Mouse (Mus musculus) intestine, embryonic 16.5 days (tissue): ENCODE measurements around the gene Tmem253. TPM values are rescaled to one million over a fixed set of nuclear protein-coding genes. Genes with fewer than 3 reads are reported as not detected.

Source experiments
- ATAC-seq: fragments of 200-750 bp; cut with Nextera tagmentation; 2 replicates; pipeline ENCODE4 v1.8.0; 2017; ENCODE audit warnings: moderate TSS enrichment, moderate library complexity
- H3K27ac ChIP-seq: fragments of 300-500 bp; sonication (generic); 2 replicates; pipeline ENCODE4 v1.5.1; 2014; ENCODE audit warnings: mild to moderate bottlenecking, low read length
- H3K27me3 ChIP-seq: fragments of 300-500 bp; sonication (generic); replicated peaks from 2 replicates; pipeline ENCODE4 v1.6.1; 2014; ENCODE audit warnings: low read length, control low read depth, mixed read lengths; ENCODE audit not compliant: control insufficient read depth, insufficient read depth
- H3K36me3 ChIP-seq: fragments of 300-500 bp; sonication (generic); 2 replicates; pipeline ENCODE4 v1.6.1; 2014; ENCODE audit warnings: low read length, control low read depth; ENCODE audit not compliant: control insufficient read depth, insufficient read depth
- H3K4me1 ChIP-seq: fragments of 300-500 bp; sonication (generic); 2 replicates; pipeline ENCODE4 v1.6.1; 2014; ENCODE audit warnings: low read length, control low read depth, mixed read lengths; ENCODE audit not compliant: control insufficient read depth, insufficient read depth
- H3K4me2 ChIP-seq: fragments of 300-500 bp; sonication (generic); 2 replicates; pipeline ENCODE4 v1.6.1; 2014; ENCODE audit warnings: low read depth, low read length, control low read depth
- H3K4me3 ChIP-seq: fragments of 300-500 bp; sonication (generic); 2 replicates; pipeline ENCODE4 v1.5.1; 2014; ENCODE audit warnings: mild to moderate bottlenecking, low read length
- H3K9ac ChIP-seq: fragments of 300-500 bp; sonication (generic); 2 replicates; pipeline ENCODE4 v1.6.1; 2014; ENCODE audit warnings: low read depth, low read length
- H3K9me3 ChIP-seq: fragments of 300-500 bp; sonication (generic); 2 replicates; pipeline ENCODE4 v1.6.1; 2016; ENCODE audit warnings: low read length, control low read depth; ENCODE audit not compliant: control insufficient read depth
- WGBS: fragments of 180-500 bp; shearing (Covaris S2); extraction: QIAGEN DNeasy Blood & Tissue Kit; methylation state at CpG from one replicate; pipeline ENCODE4 v1.1.7; 2014; 5-methylcytosine and 5-hydroxymethylcytosine counted together
- polyA plus RNA-seq: library from polyadenylated mRNA; unstranded; fragments of >200 nt; fragmentation: Nextera tagmentation; extraction: Ambion mirVana; gene quantifications from 2 replicates; pipeline ENCODE4 v1.2.1, GENCODE M21; 2015

Tmem253 gene
- polyA plus RNA-seq, 1 experiment from 2014 or later, result 99.0 TPM

GRCm38 (mm10) chr14:52059982-52060381 is 44.5 kb downstream of the Tmem253 start:
- H3K36me3 ChIP-seq, result no peaks in the 10 kb centered on the region
- H3K4me3 ChIP-seq, result no peak overlapping the region
- no peaks in the 10 kb centered on the region for H3K9me3 ChIP-seq
- 56% methylated on average over 4 of the region's 4 CpGs for WGBS
- no peak overlapping the region for H3K4me2 ChIP-seq
- H3K9ac ChIP-seq, result no peak overlapping the region
- no peaks in the 10 kb centered on the region for H3K27me3 ChIP-seq
- H3K27ac ChIP-seq, result no peak overlapping the region
- no peaks in the 10 kb centered on the region; the same call in 1 of the 2 replicates for H3K4me1 ChIP-seq
- ATAC-seq, result no peak

- Histone ChIP-seq H3K4me2 (no peak overlapping the region), H3K9me3 (no peaks in the 10 kb centered on the region), H3K4me3 (no peak overlapping the region), H3K27ac (no peak overlapping the region), H3K27me3 (no peaks in the 10 kb centered on the region), H3K36me3 (no peaks in the 10 kb centered on the region), H3K9ac (no peak overlapping the region), H3K4me1 (no peaks in the 10 kb centered on the region; the same call in 1 of the 2 replicates)
- whole genome bisulfite sequencing, result 78% methylated on average over 1 of the region's 1 CpGs
- ATAC-seq, result no peak
Observed at GRCm38 (mm10) chr14:52060800-52061199, 45.3 kb downstream of the Tmem253 start.

GRCm38 (mm10) chr14:52061798-52062197 is 46.3 kb downstream of the Tmem253 start:
- no peaks in the 10 kb centered on the region; the same call in 1 of the 2 replicates for H3K4me1 ChIP-seq
- no peaks in the 10 kb centered on the region for H3K9me3 ChIP-seq
- H3K36me3 ChIP-seq, result no peaks in the 10 kb centered on the region
- H3K27ac ChIP-seq, result no peak overlapping the region
- H3K4me2 ChIP-seq, result no peak overlapping the region
- no peak overlapping the region for H3K9ac ChIP-seq
- WGBS, result 87% methylated on average over 8 of the region's 8 CpGs
- no peaks in the 10 kb centered on the region for H3K27me3 ChIP-seq
- no peak for ATAC-seq
- H3K4me3 ChIP-seq, result no peak overlapping the region

GRCm38 (mm10) chr14:52066135-52066534 is 50.7 kb downstream of the Tmem253 start:
- ATAC-seq, result no peak
- no peak overlapping the region for H3K9ac ChIP-seq
- 54% methylated on average over 4 of the region's 4 CpGs for WGBS
- no peaks in the 10 kb centered on the region for H3K36me3 ChIP-seq
- H3K27me3 ChIP-seq, result no peaks in the 10 kb centered on the region
- H3K4me1 ChIP-seq, result no peaks in the 10 kb centered on the region
- H3K27ac ChIP-seq, result no peak overlapping the region
- no peak overlapping the region for H3K4me3 ChIP-seq
- H3K9me3 ChIP-seq, result no peaks in the 10 kb centered on the region
- no peak overlapping the region for H3K4me2 ChIP-seq

Other genes with a start within 250 kb of the Tmem253 start
- 4.4 and 4.9 TPM in 2 replicates for gene Ang4, start 242.1 kb upstream of the Tmem253 start, polyA plus RNA-seq
- not detected in 2 replicates for gene AY358078, start 215.6 kb upstream of the Tmem253 start, polyA plus RNA-seq
- gene Ear6, start 162.0 kb upstream of the Tmem253 start, polyA plus RNA-seq, result 0.26 TPM in 1 of 2 replicates, not detected in the other
- 50.3 and 57.1 TPM in 2 replicates for gene Mettl17, start 130.8 kb upstream of the Tmem253 start, polyA plus RNA-seq
- 1.3 TPM in 2 replicates for gene Slc39a2, start 122.8 kb upstream of the Tmem253 start, polyA plus RNA-seq
- gene Ndrg2, start 101.5 kb upstream of the Tmem253 start, polyA plus RNA-seq, result 62.1 and 64.2 TPM in 2 replicates
- gene Tppp2, start 97.2 kb upstream of the Tmem253 start, polyA plus RNA-seq, result not detected in 2 replicates
- not detected in 2 replicates for gene Rnase13, start 92.9 kb upstream of the Tmem253 start, polyA plus RNA-seq
- gene Arhgef40, start 30.9 kb upstream of the Tmem253 start, polyA plus RNA-seq, result 52.0 and 53.0 TPM in 2 replicates
- gene Zfp219, start 5.1 kb downstream of the Tmem253 start, polyA plus RNA-seq, result 19.7 and 20.5 TPM in 2 replicates
- not detected in 2 replicates for gene Olfr221, start 26.8 kb downstream of the Tmem253 start, polyA plus RNA-seq
- gene Hnrnpc, start 88.4 kb downstream of the Tmem253 start, polyA plus RNA-seq, result 447 and 515 TPM in 2 replicates
- 42.9 and 48.5 TPM in 2 replicates for gene Rpgrip1, start 95.0 kb downstream of the Tmem253 start, polyA plus RNA-seq
- 33.2 and 41.1 TPM in 2 replicates for gene Supt16, start 181.8 kb downstream of the Tmem253 start, polyA plus RNA-seq
- 18.4 and 22.7 TPM in 2 replicates for gene Chd8, start 242.1 kb downstream of the Tmem253 start, polyA plus RNA-seq